Mouse (Mus musculus) kidney, adult 2 months (tissue): ENCODE data around the gene Tspan2.

ENCODE experiments used
- CTCF ChIP-seq: fragments of 200-500 bp; conservative IDR thresholded peaks from 2 replicates; pipeline ENCODE4 v1.5.1; 2011; ENCODE audit warnings: low read depth, mild to moderate bottlenecking, control low read depth, low read length, moderate library complexity, mixed read lengths; ENCODE audit not compliant: insufficient read depth, insufficient read length
- POLR2A ChIP-seq: fragments of 200-500 bp; IDR thresholded peaks from one replicate; pipeline ENCODE4 v1.6.1; 2011; ENCODE audit warnings: low read depth, low read length, control low read depth

DNA sequence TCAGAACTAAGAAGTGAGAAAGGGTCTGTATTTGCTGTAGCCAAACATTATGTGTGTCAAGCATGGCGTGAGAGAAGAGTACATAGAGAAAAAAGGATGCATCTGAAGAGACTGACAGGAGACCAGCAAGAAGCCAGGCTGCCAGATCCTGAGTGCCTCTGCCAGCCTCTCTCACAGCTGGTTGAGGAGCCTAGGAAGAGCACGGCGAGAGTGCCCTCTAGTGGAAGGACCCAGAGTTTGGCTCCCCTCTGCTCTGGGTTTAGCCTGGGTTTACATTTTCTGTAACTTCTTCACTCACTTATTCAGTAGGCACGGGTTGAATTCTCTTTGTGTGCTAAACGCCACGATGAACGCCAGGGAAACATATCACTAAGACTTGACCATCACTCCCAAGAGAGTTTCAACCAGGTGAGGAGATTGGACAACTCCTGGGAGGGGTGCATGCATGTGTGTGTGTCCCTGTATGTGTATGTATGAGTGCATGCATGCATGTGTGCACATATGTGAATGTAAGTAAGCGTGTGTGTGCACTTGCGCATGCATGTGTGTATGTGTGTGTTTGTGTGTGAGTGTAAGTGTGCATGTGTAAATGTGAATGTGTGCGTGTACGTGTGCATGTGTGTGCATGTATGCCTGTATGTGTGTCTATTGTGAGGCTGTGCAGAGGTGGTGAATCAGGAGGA lies 42.4 kb upstream of the Tspan2 start:
- TF ChIP-seq POLR2A (no peak), CTCF (peak; percentile 93)
